ENCODE assay signal across 26 mouse cellular contexts in genomic region chr9:24211636-24212035, GRCm38 (mm10).
A peak's percentile ranks its signal among the peaks of the same experiment; 100 is the strongest.
DNase-seq lines count a peak whose midpoint lies in the region; ATAC-seq lines count a peak whose summit lies in the region.
"Had no signal": no experiment of that assay in that cellular context is flagged by ENCODE, and none has a peak within 500 bp of the region (broad histone marks: within the 10 kb centered on the region; RNA-seq: fewer than 3 reads in every experiment).

No protein-coding gene starts in this region.

- no peaks in the 10 kb centered on the region for H3K36me3 ChIP-seq in midbrain, embryonic 16.5 days (ENCODE audit: control insufficient read depth, insufficient read depth, low read length)
- H3K36me3 ChIP-seq: embryonic facial prominence, embryonic 15.5 days; heart, embryonic 13.5 days; hindbrain, embryonic 13.5 days; midbrain, embryonic 13.5 days; neural tube, embryonic 13.5 days had no signal

- no peaks in the 10 kb centered on the region for H3K27me3 ChIP-seq in midbrain, embryonic 16.5 days (ENCODE audit: control insufficient read depth, insufficient read depth, low read depth, low read length)
- H3K27me3 ChIP-seq: embryonic facial prominence, embryonic 15.5 days; heart, embryonic 13.5 days; hindbrain, embryonic 13.5 days; midbrain, embryonic 13.5 days; neural tube, embryonic 13.5 days had no signal

- no peak overlapping the region for H3K27ac ChIP-seq in midbrain, embryonic 16.5 days (ENCODE audit: low read length)
- H3K27ac ChIP-seq: embryonic facial prominence, embryonic 15.5 days; heart, embryonic 13.5 days; hindbrain, embryonic 13.5 days; liver, embryonic 14.5 days; midbrain, embryonic 13.5 days; neural tube, embryonic 13.5 days; stomach, postnatal 0 days had no signal

- 91% methylated on average over 1 of the region's 1 CpGs for WGBS in midbrain, embryonic 16.5 days

- H3K4me1 ChIP-seq in midbrain, embryonic 16.5 days (ENCODE audit: control insufficient read depth, insufficient read depth, low read length): no peaks in the 10 kb centered on the region
- H3K4me1 ChIP-seq: embryonic facial prominence, embryonic 15.5 days; heart, embryonic 13.5 days; hindbrain, embryonic 13.5 days; midbrain, embryonic 13.5 days; neural tube, embryonic 13.5 days had no signal

- no peak overlapping the region for H3K4me2 ChIP-seq in midbrain, embryonic 16.5 days (ENCODE audit: low read length)
- H3K4me2 ChIP-seq: embryonic facial prominence, embryonic 15.5 days; heart, embryonic 13.5 days; hindbrain, embryonic 13.5 days; midbrain, embryonic 13.5 days; neural tube, embryonic 13.5 days had no signal

- ATAC-seq in inflammation-experienced regulatory T-cells, adult 6 months: no peak
- no peak for ATAC-seq in midbrain, embryonic 16.5 days
- ATAC-seq: activated CD4-positive, CD25-positive, alpha-beta regulatory T cell, adult 4 months; CD4-positive, CD25-positive, alpha-beta regulatory T cell, adult 4 months; forebrain, embryonic 16.5 days; midbrain, embryonic 13.5 days; Patski had no signal

- H3K9ac ChIP-seq in midbrain, embryonic 16.5 days (ENCODE audit: low read depth, low read length): no peak overlapping the region
- H3K9ac ChIP-seq: embryonic facial prominence, embryonic 15.5 days; heart, embryonic 13.5 days; hindbrain, embryonic 13.5 days; liver, embryonic 14.5 days; midbrain, embryonic 13.5 days; neural tube, embryonic 13.5 days had no signal

- no peak overlapping the region for H3K4me3 ChIP-seq in midbrain, embryonic 16.5 days (ENCODE audit: low read depth, low read length)
- H3K4me3 ChIP-seq: embryonic facial prominence, embryonic 15.5 days; heart, embryonic 13.5 days; hindbrain, embryonic 13.5 days; midbrain, embryonic 13.5 days; neural tube, embryonic 13.5 days had no signal

- DNase-seq in layer of hippocampus, adult 11-12 months (ENCODE audit: low spot score): peak; percentile 47
- no peak for DNase-seq in layer of hippocampus, postnatal 10 days (ENCODE audit: low spot score in 2 of 2)
- DNase-seq in layer of hippocampus, adult 18-20 months (ENCODE audit: low spot score in 2 of 2): peak; percentile 62 to 73
- DNase-seq in left cerebral cortex, adult 8-10 months (ENCODE audit: low spot score in 2 of 2): peak; percentile 10 to 87
- DNase-seq in right cerebral cortex, postnatal 25 days: peak; percentile 72
- DNase-seq in kidney, adult 8-10 months: no peak
- DNase-seq: adrenal gland, postnatal 14 days; cerebellum, adult 18-20 months; cerebellum, postnatal 25 days; embryo, embryonic 11 days; gastrocnemius, postnatal 10 days; heart, adult 11 months; thymus, postnatal 14 days had no signal

- H3K9me3 ChIP-seq in midbrain, embryonic 16.5 days (replicated peaks; ENCODE audit: control insufficient read depth, low read length, poor library complexity, severe bottlenecking): no peaks in the 10 kb centered on the region
- H3K9me3 ChIP-seq: embryonic facial prominence, embryonic 15.5 days; heart, embryonic 13.5 days; hindbrain, embryonic 13.5 days; neural tube, embryonic 13.5 days had no signal

Comparison
In these comparisons a context has a peak if more than half of its experiments do, and no peak if none do; other contexts are left out.
1. DNase-seq: peak in layer of hippocampus, adult 11-12 months (single experiment), layer of hippocampus, adult 18-20 months (2 of 2), left cerebral cortex, adult 8-10 months (2 of 2) and right cerebral cortex, postnatal 25 days (single experiment); none in layer of hippocampus, postnatal 10 days (0 of 2) and kidney, adult 8-10 months (0 of 2).